Mouse (Mus musculus): ENCODE measurements around the gene Ly6g5c.

DNA sequence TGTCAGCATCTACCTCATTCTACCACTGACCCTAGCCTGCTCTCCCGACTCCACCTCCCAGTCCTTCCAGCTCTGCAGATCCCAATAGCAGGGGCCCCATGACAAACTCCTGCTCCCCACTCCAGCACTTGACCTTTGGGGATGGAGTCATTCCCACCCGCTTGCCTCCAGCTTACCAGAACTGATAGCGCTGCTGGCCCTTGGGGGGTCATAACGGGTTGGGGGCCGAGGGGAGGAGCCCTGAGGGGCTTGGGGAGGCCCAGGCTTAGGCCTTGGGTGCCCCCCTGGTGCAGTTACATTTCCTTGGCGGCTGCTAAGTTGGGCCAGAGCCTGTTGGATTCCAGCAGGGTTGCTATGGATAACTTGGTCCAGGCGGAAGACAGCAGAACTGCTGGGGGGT is 46.5 kb downstream of the Ly6g5c start:
- TF ChIP-seq GATA1 (IDR thresholded peaks at IDR 0.05; ENCODE audit: low read length) (no peak), TAL1 (IDR thresholded peaks at IDR 0.05; ENCODE audit: low read length) (no peak)
